14 mouse cellular contexts compared by ENCODE assay signal in the genomic region with DNA sequence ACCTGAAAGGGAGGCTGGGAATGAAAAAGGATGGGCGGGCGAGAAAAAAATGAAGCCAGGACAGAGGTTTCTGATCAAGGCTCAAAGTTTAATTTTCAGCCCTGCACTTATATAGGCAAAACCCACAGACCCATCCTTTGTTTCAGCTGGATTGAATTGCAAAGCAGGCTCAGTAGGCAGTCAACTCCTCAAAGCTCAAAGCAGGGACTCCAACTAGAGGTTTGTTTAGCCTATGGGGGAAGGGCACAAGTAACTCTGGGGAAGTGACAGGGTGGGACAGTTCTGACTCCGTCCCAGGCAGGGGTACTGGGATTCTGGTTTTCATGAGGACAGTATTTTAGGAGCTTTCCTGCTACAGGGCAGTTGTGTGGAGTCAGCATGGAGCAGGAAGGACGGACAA.
"Had no signal": no experiment of that assay in that cellular context is flagged by ENCODE, and none has a peak within 500 bp of the region (broad histone marks: within the 10 kb centered on the region; RNA-seq: fewer than 3 reads in every experiment).

No protein-coding gene starts in this region.

- ATAC-seq: liver, postnatal 0 days; lung, postnatal 0 days; midbrain, embryonic 13.5 days had no signal

- H3K4me1 ChIP-seq: limb, embryonic 15.5 days had no signal

- H3K4me2 ChIP-seq: limb, embryonic 12.5 days; limb, embryonic 15.5 days; liver, embryonic 11.5 days; lung, embryonic 14.5 days; midbrain, embryonic 13.5 days had no signal

- H3K9me3 ChIP-seq: limb, embryonic 12.5 days; limb, embryonic 15.5 days; midbrain, embryonic 13.5 days had no signal

- H3K27ac ChIP-seq: limb, embryonic 12.5 days; limb, embryonic 15.5 days; liver, embryonic 14.5 days; macrophage; midbrain, embryonic 13.5 days had no signal

- H3K9ac ChIP-seq: limb, embryonic 12.5 days; limb, embryonic 15.5 days; liver, embryonic 14.5 days; liver, postnatal 0 days; lung, embryonic 14.5 days; midbrain, embryonic 13.5 days had no signal

- H3K4me3 ChIP-seq: limb, embryonic 12.5 days; limb, embryonic 15.5 days; midbrain, embryonic 13.5 days had no signal

- H3K27me3 ChIP-seq: limb, embryonic 12.5 days; limb, embryonic 15.5 days; midbrain, embryonic 13.5 days had no signal

- DNase-seq: kidney, postnatal 10 days; kidney, postnatal 36 days; left cerebral cortex, postnatal 4 days; liver, postnatal 0 days; lung, embryonic 14.5 days; thymus, adult 18-20 months; thymus, postnatal 36 days had no signal
